Mouse (Mus musculus) left cerebral cortex, adult 9 months (tissue): ENCODE measurements around the gene Slc22a14.
"Not testable (repeated sequence)": the region's sequence is repeated elsewhere in the genome, so short reads cannot be mapped to it uniquely, and the experiment has no call there.

Experiments used
- DNase-seq, 2 experiments: peaks; one replicate each; pipeline ENCODE4 v3.0.0; 2022; ENCODE audit warnings: low spot score in 2 of 2

The Slc22a14 gene

GRCm38 (mm10) chr9:119322289-119323259 is 42.8 kb downstream of the Slc22a14 start, which contains the start of gene Oxsr1:
Gene Oxsr1 (minus strand): TSS chr9:119322427.
- DNase-seq, result peak; percentile 99 to 100

DNA sequence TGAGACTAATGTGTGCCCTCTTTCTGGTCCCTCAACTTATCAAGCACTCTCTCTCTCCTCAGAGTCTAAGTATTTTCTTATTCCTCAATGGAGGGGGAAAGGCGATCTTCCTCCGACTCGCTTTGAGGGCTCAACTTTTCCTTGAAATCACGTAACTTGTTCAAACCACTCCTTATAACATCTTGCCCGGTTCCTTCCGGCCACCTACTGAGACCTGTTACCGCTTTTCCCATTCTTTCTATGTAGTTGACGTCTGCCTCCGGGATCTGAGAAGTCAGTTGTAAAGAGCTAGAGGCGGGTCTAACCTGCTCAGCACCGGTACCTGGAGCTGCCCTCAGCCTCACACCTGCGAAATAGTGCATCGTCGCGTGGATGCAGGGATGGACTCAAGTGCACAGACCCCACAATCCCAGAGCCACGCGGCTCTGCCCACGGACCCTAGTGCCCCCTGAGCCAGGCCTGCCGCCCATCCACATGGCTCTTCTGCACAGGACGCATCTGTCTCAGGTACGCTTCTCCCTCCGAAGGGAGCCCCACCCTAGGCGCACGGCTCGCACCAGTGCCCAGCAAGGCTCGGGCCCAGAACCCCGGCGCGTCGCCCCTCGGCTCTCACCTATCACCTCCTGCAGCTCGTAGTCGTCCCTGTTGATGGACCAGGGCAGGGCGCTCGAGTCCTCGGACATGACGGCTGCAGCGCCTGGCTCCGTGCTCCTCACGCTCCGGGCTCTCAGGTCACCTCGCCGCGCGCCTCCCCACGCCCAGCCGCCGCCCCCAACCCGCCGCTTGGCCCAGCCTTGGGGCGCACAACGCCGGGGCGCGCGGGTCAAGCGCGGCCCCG is 43.7 kb downstream of the Slc22a14 start:
- DNase-seq, result no peak

DNA sequence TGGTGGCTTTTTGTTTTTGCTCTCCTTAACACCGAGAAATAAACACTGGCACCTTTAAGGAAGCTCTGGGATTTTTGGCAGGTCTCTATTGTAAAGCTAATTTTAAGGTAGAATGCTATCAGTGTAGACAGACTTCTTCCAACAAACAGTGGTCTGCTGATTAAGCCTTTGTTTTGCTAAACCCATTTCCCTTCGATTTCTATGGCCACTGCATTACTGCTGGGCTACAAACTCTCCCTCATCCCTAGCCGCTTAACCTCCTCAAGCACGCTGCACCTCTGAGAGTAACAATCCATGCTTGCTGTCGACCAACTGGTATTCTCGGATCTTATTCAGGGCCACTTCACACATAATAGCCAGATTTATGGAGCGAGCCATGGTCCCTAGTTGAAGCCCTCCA is 44.4 kb downstream of the Slc22a14 start:
- DNase-seq, result no peak

GRCm38 (mm10) chr9:119320446-119320845 is 44.9 kb downstream of the Slc22a14 start:
- DNase-seq, result no peak

- no peak for DNase-seq
Measured at GRCm38 (mm10) chr9:119318891-119319290, 46.5 kb downstream of the Slc22a14 start.

DNA sequence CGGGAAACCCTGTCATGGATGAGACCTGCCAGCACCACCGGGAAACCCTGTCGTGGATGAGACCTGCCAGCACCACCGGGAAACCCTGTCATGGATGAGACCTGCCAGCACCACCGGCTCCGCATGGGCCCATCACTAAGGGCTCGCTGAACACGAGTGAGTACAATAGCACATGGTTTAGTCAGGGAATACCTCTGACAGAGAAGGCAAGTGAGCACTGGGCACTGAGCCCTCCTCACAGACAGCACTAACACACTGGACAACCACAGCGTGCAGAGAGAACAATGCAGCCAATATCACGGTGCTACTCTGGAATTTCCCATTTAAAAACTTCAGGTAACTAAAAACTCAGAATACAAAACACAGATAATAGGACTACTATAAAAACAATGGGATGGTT is 52.3 kb downstream of the Slc22a14 start:
- DNase-seq, result no peak

- DNase-seq, result no peak
Measured at GRCm38 (mm10) chr9:119309067-119309466, 56.3 kb downstream of the Slc22a14 start.

GRCm38 (mm10) chr9:119305863-119306262 is 59.5 kb downstream of the Slc22a14 start:
- no peak for DNase-seq

DNA sequence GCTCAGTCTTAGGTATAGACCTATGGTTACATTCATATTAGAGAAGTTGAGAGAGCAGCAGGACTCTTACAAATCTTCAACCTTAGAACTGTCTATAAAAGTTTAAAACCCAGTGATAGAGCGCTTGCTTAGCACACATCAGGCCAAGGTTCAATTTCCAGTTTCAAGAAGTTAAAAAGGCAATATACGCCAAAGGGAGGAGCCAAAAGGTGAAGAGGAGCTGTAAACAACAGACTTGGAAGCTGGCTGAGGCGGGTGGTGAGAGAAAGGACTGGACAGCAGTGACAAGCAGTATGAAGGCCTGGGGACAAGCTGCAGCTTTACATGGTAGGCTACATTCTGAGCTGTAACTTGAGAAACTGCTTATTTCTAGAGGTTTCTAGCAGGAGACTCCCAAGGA is 66.8 kb downstream of the Slc22a14 start:
- DNase-seq, result no peak

GRCm38 (mm10) chr9:119297696-119298095 is 67.7 kb downstream of the Slc22a14 start:
- no peak for DNase-seq

DNA sequence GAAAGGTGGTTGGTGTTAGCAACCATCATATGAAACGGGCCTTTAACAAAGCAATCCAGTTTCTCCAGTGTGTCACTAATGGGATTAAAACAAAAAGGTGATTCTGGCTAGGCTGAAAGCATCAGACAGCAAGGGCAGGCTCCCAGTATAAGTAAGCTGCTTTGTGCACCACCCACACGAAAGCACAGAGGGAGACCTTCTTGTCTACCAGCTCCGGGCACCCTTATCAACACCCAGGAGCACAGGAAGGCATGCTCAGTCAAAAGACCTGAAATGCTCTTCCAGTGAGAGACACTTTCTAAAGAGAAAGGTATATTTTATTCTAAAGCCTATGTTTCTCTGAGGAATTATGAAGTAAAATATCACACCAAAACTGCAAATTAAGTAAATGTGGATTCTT is 74.6 kb downstream of the Slc22a14 start:
- DNase-seq, result no peak

DNA sequence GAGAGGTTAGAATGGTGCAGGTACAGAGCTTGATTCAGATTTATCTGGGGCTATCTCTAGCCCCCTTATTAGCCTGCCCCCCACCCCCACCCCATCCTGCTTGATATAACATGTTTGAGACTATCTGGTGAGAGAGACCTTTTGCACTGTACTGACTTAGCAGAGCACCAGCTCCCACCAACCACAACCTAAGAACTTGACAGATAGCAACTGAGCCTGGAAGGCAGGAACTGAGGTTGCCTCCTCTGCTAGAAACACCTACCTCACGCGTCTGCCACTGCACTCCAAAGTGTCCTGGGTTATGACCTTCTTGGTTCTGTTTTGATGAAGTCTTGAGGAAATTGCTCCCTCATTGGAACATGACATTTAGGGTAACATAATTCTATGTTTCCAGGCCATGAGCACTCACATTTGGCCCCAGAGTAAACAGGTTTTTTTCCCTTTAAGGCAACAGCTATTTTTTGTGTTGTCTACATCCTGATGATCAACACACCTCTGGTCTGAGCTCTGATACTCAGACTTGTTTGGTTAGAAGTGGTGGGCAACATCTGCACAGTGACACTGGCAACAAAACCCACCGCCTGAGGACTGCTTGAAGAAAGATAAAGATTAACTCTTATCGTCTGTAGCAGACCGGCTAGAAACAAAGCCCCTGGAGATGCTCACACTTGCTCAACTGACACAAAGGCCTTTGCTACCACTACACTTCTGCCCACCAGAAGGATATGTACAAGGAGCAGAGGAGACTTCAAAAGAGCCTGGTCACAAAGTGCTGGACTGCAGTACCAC is 84.3 kb downstream of the Slc22a14 start:
- DNase-seq, result no peak

DNA sequence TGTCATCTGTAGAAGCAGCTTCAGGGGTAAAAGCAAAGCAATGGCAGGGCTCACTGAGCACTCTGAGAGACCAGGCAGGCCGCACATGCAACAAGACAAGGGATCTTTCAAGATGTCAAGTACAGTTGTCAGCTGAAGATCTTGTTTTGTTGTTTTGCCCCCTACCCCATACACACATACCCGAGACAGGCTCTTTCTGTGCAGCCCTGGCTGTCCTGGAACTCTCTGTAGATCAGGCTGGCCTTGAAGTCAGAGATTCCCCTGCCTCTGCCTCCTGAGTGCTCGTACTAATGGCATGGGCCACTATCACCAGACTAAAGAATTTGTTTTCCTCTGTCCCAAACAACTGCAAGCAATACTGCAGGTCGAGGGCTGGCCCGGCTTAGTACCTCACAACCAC is 87.3 kb downstream of the Slc22a14 start:
- no peak for DNase-seq

DNA sequence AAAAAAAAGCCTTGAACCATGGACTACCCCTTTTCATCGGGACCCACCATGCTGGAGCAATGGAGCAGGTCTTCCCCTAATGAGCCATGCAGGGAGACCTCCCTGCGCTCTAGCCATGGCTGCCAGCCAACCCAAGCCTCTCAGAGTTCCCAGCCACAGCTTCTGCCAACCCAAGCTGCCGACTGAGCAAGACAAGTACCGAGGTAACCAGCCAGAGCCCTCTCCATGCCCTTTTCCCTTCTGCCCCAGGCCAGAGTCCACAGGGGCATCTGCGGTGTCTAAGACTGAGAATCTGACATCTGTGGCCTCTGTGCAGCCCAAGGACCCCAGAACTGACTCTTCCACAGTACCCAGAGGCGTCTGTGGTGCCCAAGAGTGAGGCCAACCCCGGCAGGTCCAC is 89.0 kb downstream of the Slc22a14 start:
- DNase-seq, result no peak

- not testable (repeated sequence) for DNase-seq
Measured at GRCm38 (mm10) chr9:119274814-119275213, 90.5 kb downstream of the Slc22a14 start.

DNA sequence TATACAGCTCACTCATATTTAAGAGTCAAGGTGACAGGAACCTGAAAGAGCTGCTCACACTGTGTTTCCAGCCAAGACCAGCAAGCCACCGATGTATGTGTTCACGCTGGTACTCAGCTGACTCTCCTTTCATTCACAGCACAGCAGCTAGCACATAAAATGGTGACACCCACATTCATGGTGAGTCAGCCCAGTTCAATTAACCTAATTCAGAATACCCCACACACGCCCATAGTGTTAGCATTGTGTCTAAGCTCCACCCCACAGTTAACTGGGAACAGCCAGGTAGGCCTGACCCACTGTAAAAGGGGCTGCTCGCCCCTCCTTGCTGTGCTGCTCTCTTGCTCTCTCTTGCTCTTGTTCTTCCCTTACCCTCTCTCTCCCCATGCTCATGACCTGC is 93.9 kb downstream of the Slc22a14 start:
- no peak for DNase-seq

- peak in 1 of 2 experiments; percentile 44 for DNase-seq
Measured at GRCm38 (mm10) chr9:119268588-119269145, 96.7 kb downstream of the Slc22a14 start.

GRCm38 (mm10) chr9:119268120-119268519 is 97.2 kb downstream of the Slc22a14 start:
- no peak for DNase-seq

GRCm38 (mm10) chr9:119266121-119266395 is 99.3 kb downstream of the Slc22a14 start:
- not testable (repeated sequence) for DNase-seq

DNA sequence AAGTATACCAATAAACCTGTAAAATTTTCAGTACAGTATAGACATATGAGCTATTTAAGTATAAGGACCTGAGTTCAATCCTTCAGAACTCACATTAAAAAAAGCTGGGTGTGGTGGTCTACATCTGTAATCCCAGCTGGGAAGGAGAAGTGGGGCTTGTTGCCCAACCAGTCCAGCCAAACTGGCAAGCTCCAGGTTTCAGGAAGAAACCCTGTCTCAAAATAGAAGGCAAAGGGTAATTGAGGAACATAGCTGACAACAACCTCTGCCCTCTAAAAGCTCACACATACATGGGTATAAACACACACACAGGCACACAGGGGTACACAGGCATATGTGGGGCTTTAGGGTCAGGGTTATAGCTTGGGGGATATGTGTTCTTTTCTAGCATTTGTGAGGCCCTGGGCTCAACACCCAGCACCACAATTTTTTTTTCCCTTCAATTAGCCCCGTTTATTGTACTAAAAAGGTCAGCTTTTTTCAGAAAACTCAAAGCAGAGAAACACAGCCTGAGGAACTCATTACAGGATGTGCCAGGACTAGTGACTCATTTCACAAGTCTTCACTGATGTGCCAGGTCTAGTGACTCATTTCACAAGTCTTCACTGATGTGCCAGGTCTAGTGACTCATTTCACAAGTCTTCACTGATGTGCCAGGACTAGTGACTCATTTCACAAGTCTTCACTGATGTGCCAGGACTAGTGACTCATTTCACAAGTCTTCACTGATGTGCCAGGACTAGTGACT is 99.8 kb downstream of the Slc22a14 start:
- not testable (repeated sequence) for DNase-seq

DNA sequence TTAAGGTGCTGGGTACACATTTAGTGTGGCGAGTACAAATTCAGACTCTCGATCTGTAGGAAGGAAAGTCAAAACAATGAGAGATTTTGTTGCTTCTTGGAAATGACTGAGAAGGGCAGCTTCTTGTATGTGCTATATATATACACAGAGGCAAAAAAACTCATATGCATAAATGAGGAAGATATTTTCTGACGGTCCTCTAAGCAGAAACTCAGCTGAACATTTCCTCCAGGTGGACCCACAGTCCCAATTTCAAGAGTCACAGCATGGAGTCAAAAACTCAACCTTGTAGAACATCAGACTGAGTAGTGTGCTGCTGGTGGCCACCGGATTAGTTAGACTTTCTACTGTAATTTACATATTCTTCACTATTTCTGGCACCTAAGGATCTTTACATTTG is 102.3 kb downstream of the Slc22a14 start:
- DNase-seq, result no peak
